Mouse (Mus musculus): ENCODE results near the gene Gm48552. TPM values are rescaled to one million over a fixed set of nuclear protein-coding genes. Genes with fewer than 3 reads are reported as not detected.

The Gm48552 gene
- polyA plus RNA-seq, 1 experiment = 1.0 TPM

DNA sequence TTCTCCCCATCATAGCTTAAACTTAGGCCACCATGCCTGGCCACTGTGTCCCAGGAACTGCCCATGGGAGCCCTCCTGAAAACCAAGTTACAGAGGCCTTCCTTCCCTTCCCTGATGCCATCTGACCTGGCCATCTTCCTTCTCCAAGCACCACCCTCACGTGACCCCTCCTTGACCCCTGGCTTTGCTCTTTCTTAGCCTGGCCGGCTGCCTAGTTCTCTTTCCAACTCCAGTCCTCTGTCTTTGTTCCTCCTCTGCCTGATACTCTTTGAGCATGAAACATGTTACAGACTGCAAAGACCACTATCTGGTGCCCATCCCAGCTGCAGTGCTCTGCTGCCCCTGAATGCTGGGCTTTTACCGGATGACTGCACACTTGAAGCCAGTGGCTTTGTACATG lies 568 bp downstream of the Gm48552 start:
- H3K36me3 ChIP-seq (ENCODE audit: control insufficient read depth, insufficient read depth, low read length) = no peaks in the 10 kb centered on the region
- TF ChIP-seq CTCF (conservative IDR thresholded peaks at IDR 0.05; ENCODE audit: insufficient read depth, insufficient read length, low read depth, low read length) (no peak), POLR2A (IDR thresholded peaks at IDR 0.05; ENCODE audit: low read depth, low read length) (no peak)
- peaks cover 25% of the 10 kb centered on the region; the same call in 1 of the 2 replicates for H3K4me1 ChIP-seq (ENCODE audit: control insufficient read depth, insufficient read depth, low read length)
- no peaks in the 10 kb centered on the region for H3K27me3 ChIP-seq (replicated peaks; ENCODE audit: control insufficient read depth, insufficient read depth, low read length)
- H3K4me3 ChIP-seq (ENCODE audit: insufficient read depth, low read depth, low read length) = no peak overlapping the region
- WGBS = 24% methylated on average over 3 of the region's 3 CpGs
- DNase-seq = peak; percentile 78
- no peak overlapping the region for H3K27ac ChIP-seq (ENCODE audit: insufficient read depth, low read depth, low read length)

DNA sequence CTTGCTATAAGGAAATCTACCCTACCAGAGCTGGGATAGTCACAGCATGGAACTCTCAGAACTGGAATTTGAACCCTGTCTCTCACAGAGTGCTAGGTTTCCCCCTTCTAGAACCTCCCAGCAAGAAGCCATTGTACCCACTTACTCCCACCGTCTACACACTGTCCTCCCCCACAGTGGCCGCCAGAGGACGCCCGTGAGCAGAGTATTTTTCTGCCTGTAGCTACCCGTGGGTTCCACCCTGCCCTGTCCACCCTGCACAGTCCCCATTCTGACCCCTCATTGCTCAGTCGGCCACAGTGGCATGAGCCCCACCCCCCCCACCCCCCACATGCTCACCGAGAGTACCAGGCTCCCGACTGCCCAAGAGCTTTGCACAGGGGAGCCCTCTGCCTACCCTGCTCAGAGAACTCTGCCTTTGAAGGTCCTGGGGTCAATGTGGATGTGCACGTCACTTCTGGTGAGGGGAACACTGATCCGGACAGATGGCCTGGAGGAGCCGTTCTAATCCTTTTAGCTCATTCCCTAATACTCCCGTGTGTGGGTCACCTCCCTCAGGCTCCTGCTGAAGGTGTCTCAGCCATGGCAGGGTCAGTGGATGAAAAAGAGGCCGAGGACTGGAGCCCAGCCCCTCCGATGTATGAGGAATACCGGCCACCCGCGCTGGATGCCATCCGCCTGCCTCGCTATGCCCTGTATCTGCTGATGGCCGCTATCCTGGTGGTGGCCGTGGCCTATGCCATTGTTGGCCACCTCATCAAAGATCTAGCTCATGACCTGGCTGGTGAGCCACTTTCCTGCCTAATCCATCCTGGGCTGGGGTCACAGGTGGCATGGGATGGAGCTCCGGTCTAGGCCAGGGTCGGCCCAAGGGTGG lies 1.2 kb downstream of the Gm48552 start:
- DNase-seq = peak; percentile 81
- Histone ChIP-seq H3K36me3 (ENCODE audit: control insufficient read depth, insufficient read depth, low read length) (no peaks in the 10 kb centered on the region), H3K4me1 (ENCODE audit: control insufficient read depth, insufficient read depth, low read length) (peaks cover 23% of the 10 kb centered on the region; the same call in 1 of the 2 replicates), H3K27ac (ENCODE audit: insufficient read depth, low read depth, low read length) (no peak overlapping the region), H3K4me3 (ENCODE audit: insufficient read depth, low read depth, low read length) (no peak overlapping the region), H3K27me3 (replicated peaks; ENCODE audit: control insufficient read depth, insufficient read depth, low read length) (no peaks in the 10 kb centered on the region)
- whole genome bisulfite sequencing = 48% methylated on average over 23 of the region's 23 CpGs
- TF ChIP-seq POLR2A (IDR thresholded peaks at IDR 0.05; ENCODE audit: low read depth, low read length) = no peak
- TF ChIP-seq CTCF (conservative IDR thresholded peaks at IDR 0.05; ENCODE audit: insufficient read depth, insufficient read length, low read depth, low read length) = peak; percentile 91

DNA sequence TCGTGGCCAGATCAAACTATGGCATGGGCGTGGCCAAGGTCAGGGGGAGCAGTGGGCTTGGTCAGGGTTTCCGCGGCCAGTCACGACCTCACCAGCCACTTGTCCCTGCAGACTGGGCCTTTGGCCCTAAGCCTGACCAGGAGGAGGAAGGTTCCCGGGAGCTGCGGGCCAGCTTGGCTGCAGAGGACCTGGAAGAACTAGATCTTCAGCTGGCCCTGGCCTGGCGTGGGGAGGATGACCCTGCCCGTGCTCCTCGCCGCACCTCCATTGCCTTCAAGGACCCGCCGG lies 1.8 kb downstream of the Gm48552 start:
- DNase-seq = no peak
- Histone ChIP-seq H3K4me1 (ENCODE audit: control insufficient read depth, insufficient read depth, low read length) (peaks cover 18% of the 10 kb centered on the region; the same call in 1 of the 2 replicates), H3K27me3 (replicated peaks; ENCODE audit: control insufficient read depth, insufficient read depth, low read length) (no peaks in the 10 kb centered on the region), H3K27ac (ENCODE audit: insufficient read depth, low read depth, low read length) (no peak overlapping the region), H3K4me3 (ENCODE audit: insufficient read depth, low read depth, low read length) (no peak overlapping the region), H3K36me3 (ENCODE audit: control insufficient read depth, insufficient read depth, low read length) (no peaks in the 10 kb centered on the region)
- 88% methylated on average over 13 of the region's 13 CpGs for WGBS
- TF ChIP-seq POLR2A (IDR thresholded peaks at IDR 0.05; ENCODE audit: low read depth, low read length) (no peak), CTCF (conservative IDR thresholded peaks at IDR 0.05; ENCODE audit: insufficient read depth, insufficient read length, low read depth, low read length) (no peak)

DNA sequence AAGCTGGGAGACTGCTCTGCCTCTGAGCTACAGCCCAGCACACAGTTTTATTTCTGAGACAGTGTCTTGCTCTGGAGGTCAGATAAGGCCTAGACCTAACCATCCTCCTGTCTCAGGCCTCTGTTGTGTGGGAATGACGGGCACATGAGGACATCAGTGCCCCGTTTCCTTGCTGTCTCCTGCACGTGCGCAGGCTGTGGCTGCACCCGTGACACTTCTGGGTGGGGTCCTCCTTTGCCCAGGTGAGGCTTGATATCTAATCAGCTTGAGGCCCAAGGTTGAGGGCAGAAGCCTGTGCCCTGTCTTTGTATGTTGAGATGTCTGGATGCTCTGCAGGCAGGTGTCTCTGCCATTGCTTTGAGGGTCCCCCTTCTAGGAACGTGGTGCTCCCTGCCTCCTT lies 3.5 kb downstream of the Gm48552 start:
- Histone ChIP-seq H3K4me3 (ENCODE audit: insufficient read depth, low read depth, low read length) (no peak overlapping the region), H3K27me3 (replicated peaks; ENCODE audit: control insufficient read depth, insufficient read depth, low read length) (no peaks in the 10 kb centered on the region), H3K4me1 (ENCODE audit: control insufficient read depth, insufficient read depth, low read length) (peaks cover 18% of the 10 kb centered on the region; the same call in 1 of the 2 replicates), H3K27ac (ENCODE audit: insufficient read depth, low read depth, low read length) (peak overlapping the region; percentile 8; the same call in 1 of the 2 replicates), H3K36me3 (ENCODE audit: control insufficient read depth, insufficient read depth, low read length) (no peaks in the 10 kb centered on the region)
- no peak for TF ChIP-seq CTCF (conservative IDR thresholded peaks at IDR 0.05; ENCODE audit: insufficient read depth, insufficient read length, low read depth, low read length)
- TF ChIP-seq POLR2A (IDR thresholded peaks at IDR 0.05; ENCODE audit: low read depth, low read length) = no peak
- WGBS = 61% methylated on average over 6 of the region's 6 CpGs
- DNase-seq = no peak

DNA sequence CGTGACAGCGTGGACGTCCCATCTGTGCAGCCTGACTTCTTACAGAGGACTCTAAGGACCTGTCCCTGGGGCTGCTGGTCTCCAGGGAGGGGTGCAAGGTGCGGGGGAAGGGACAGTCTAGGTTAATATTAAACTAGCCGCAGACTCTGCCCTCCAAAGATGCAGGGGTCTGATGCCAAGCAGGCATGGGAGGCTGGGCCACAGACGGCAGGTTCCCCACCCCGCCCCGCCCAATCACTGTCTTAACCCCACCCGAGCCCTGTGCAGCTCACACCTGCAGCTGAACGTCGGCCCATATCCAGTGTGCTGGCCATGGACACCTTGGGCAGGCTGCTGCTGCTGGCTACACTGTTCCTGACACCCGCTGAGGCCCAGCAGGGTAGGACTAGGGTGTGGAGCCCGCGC lies 4.0 kb downstream of the Gm48552 start, which contains the start of gene Smim24:
Gene Smim24, plus strand, starts transcription at position 271 of the 405 bp plus-strand sequence.
- WGBS = 30% methylated on average over 14 of the region's 14 CpGs
- peak within 1 kb of the TSS; percentile 57 for H3K27ac ChIP-seq (ENCODE audit: insufficient read depth, low read depth, low read length)
- peak within 1 kb of the TSS; percentile 44 for H3K4me3 ChIP-seq (ENCODE audit: insufficient read depth, low read depth, low read length)
- DNase-seq = peak; percentile 90
- H3K27me3 ChIP-seq (replicated peaks; ENCODE audit: control insufficient read depth, insufficient read depth, low read length) = no peaks in the 10 kb centered on the region
- TF ChIP-seq CTCF (conservative IDR thresholded peaks at IDR 0.05; ENCODE audit: insufficient read depth, insufficient read length, low read depth, low read length) = no peak
- no peak for TF ChIP-seq POLR2A (IDR thresholded peaks at IDR 0.05; ENCODE audit: low read depth, low read length)
- H3K36me3 ChIP-seq (ENCODE audit: control insufficient read depth, insufficient read depth, low read length) = no peaks in the 10 kb centered on the region
- peaks cover 18% of the 10 kb centered on the region; the same call in 1 of the 2 replicates for H3K4me1 ChIP-seq (ENCODE audit: control insufficient read depth, insufficient read depth, low read length)

DNA sequence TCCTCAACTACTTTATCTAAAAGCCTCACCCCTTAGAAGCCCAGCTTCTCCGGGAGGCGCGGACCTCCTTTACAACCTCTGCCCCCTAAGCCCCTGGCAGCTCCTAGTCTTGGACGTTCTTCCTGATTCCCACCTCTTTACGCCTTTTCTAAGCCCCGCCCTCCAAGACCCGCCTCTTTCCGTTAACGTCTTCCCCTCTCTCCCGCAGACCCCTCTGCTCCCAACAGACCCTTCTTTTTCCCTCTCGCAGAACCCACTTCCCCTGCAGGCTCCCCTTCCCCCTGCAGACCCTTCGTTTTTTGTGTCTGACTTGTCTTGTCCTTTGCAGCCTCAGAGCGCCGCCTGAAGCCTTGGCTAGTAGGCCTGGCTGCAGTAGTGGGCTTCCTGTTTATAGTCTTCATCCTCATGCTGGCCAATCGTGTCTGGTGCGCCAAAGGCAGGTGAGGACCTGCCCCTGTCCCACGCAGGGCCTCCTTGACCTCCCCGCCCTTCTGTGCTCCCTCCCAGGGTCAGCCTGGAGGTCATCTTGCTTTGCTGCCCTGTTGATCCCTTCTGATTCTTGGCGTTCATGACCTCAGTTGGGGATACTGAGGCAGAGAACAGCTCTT lies 4.8 kb downstream of the Gm48552 start:
- Histone ChIP-seq H3K27me3 (replicated peaks; ENCODE audit: control insufficient read depth, insufficient read depth, low read length) (no peaks in the 10 kb centered on the region), H3K4me1 (ENCODE audit: control insufficient read depth, insufficient read depth, low read length) (peaks cover 18% of the 10 kb centered on the region; the same call in 1 of the 2 replicates), H3K4me3 (ENCODE audit: insufficient read depth, low read depth, low read length) (peak overlapping the region; percentile 44), H3K36me3 (ENCODE audit: control insufficient read depth, insufficient read depth, low read length) (no peaks in the 10 kb centered on the region), H3K27ac (ENCODE audit: insufficient read depth, low read depth, low read length) (peak overlapping the region; percentile 29; the same call in 1 of the 2 replicates)
- peak; percentile 62 for DNase-seq
- TF ChIP-seq POLR2A (IDR thresholded peaks at IDR 0.05; ENCODE audit: low read depth, low read length) = no peak
- TF ChIP-seq CTCF (conservative IDR thresholded peaks at IDR 0.05; ENCODE audit: insufficient read depth, insufficient read length, low read depth, low read length) = no peak
- WGBS = 7% methylated on average over 19 of the region's 19 CpGs

DNA sequence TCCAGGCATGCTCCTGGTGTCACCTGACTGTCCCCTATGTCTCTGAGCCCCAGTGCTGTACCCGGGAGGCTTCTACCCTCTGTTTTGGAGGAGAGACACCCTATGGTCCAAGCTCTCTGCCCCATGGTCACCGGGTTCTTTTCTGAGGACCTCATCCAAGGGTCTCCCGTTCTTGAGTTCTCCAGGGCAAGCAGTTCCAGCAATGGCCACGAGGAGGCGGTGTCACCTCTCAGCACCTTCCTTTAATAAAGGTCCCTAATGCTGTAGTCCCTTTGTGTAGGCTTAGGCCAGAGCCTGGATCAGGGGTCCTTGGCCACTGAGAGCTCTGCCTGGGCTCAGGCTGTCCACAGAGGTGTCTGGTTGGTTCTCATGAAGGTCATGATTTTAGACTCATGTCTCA lies 6.3 kb downstream of the Gm48552 start:
- no peak overlapping the region for H3K4me3 ChIP-seq (ENCODE audit: insufficient read depth, low read depth, low read length)
- DNase-seq = peak; percentile 71
- 18% methylated on average over 5 of the region's 5 CpGs for WGBS
- H3K4me1 ChIP-seq (ENCODE audit: control insufficient read depth, insufficient read depth, low read length) = peaks cover 14% of the 10 kb centered on the region; the same call in 1 of the 2 replicates
- peaks cover 2% of the 10 kb centered on the region for H3K36me3 ChIP-seq (ENCODE audit: control insufficient read depth, insufficient read depth, low read length)
- no peaks in the 10 kb centered on the region for H3K27me3 ChIP-seq (replicated peaks; ENCODE audit: control insufficient read depth, insufficient read depth, low read length)
- TF ChIP-seq CTCF (conservative IDR thresholded peaks at IDR 0.05; ENCODE audit: insufficient read depth, insufficient read length, low read depth, low read length) = peak; percentile 86
- no peak for TF ChIP-seq POLR2A (IDR thresholded peaks at IDR 0.05; ENCODE audit: low read depth, low read length)
- H3K27ac ChIP-seq (ENCODE audit: insufficient read depth, low read depth, low read length) = no peak overlapping the region

Measured in kidney, adult 2 months (tissue).